Mouse (Mus musculus): ENCODE results near the gene Mybpc3.

GRCm38 (mm10) chr2:91182405-91183147 is 64.6 kb downstream of the Mybpc3 start:
- no peak for TF ChIP-seq CTCF (IDR thresholded peaks at IDR 0.05; ENCODE audit: borderline replicate concordance, insufficient read depth, low read depth, low read length)
- peak; percentile 56; the same call in 1 of the 2 replicates for TF ChIP-seq POLR2A (IDR thresholded peaks at IDR 0.05; ENCODE audit: borderline replicate concordance, insufficient read depth, low read length)
